Mouse (Mus musculus) megakaryocyte, embryonic 14.5 days (primary cell): Measurements from ENCODE around the gene Plac1.

ENCODE experiments used
- FLI1 ChIP-seq: IDR thresholded peaks from 2 replicates; pipeline ENCODE4 v1.6.1; 2012; ENCODE audit warnings: low read length, inconsistent platforms, mixed read lengths
- GATA1 ChIP-seq: IDR thresholded peaks from 3 replicates; pipeline ENCODE4 v1.6.1; 2012; ENCODE audit warnings: mixed read lengths, low read length, inconsistent platforms, borderline replicate concordance

DNA sequence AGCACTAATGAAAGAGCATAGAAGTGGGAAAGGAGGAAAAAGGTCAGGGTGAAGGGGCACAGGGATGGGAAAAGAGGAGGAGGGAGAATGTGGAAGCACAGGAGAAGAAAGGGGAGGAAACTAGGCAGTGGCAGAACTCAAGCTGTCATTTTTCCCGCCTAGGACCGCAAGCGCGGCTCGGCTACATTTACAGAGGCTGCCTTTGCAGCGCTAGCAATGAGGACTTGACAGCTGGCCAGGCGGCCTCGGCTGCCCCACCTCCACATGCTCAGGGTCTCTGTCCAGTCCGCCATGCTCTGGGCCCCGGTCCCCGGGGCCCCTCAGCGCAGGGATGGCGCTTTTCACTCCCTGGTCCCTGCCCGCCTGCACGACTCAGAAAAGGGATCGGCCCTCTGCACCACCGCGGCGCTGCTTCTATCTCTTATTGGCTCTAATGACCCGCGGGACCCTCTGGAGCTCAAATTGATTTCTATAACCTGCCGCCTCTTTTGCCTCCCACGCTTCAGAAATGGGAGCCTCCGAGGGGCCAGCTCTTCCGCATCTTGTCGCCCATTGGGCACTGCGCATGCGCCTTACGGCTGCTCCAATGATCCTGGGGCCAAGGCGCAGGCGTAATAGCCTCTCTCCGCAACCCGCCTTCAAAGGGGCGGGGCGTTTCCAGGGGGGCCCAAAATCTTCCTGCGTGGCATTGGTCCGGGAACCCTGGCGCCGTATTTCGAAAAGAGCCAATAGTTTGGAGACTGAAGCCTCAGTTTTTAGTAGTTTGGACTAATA, 29.6 kb upstream of the Plac1 start, which contains the start of gene Fam122b:
- TF ChIP-seq FLI1 (no peak), GATA1 (no peak)
